Mouse (Mus musculus) liver, embryonic 14.5 days (tissue): ENCODE measurements around the gene Cphx3. TPM values are rescaled to one million over a fixed set of nuclear protein-coding genes. Genes with fewer than 3 reads are reported as not detected.
"Not testable (repeated sequence)": the region's sequence is repeated elsewhere in the genome, so short reads cannot be mapped to it uniquely, and the experiment has no call there.

Experiments used
- ATAC-seq: fragments of 200-750 bp; cut with Nextera tagmentation; 2 replicates; pipeline ENCODE4 v1.8.0; 2017; ENCODE audit warnings: moderate number of reproducible peaks, mild to moderate bottlenecking, moderate library complexity; ENCODE audit not compliant: insufficient read depth
- DNase-seq, 3 experiments: peaks; one replicate each; pipeline ENCODE4 v3.0.0-alpha.2; 2012 to 2013; ENCODE audit warnings: low read depth in 3 of 3, low spot score in 3 of 3
- H3K27ac ChIP-seq: fragments of 300-500 bp; sonication (generic); 2 replicates; pipeline ENCODE4 v1.5.1; 2014; ENCODE audit warnings: moderate library complexity, mild to moderate bottlenecking, control low read depth, inconsistent platforms
- H3K27me3 ChIP-seq: fragments of 300-500 bp; sonication (generic); 2 replicates; pipeline ENCODE4 v1.6.1; 2014; ENCODE audit warnings: mild to moderate bottlenecking, low read length, moderate library complexity; ENCODE audit not compliant: control insufficient read depth, insufficient read depth
- H3K36me3 ChIP-seq: fragments of 300-500 bp; sonication (generic); replicated peaks from 2 replicates; pipeline ENCODE4 v1.6.1; 2014; ENCODE audit warnings: low read depth; ENCODE audit not compliant: control insufficient read depth, insufficient read depth
- H3K4me1 ChIP-seq, 2 experiments: fragments of 200-500 bp in 1 of 2; fragments of 300-500 bp in 1 of 2; sonication (generic) in 1 of 2; replicated peaks; 2 replicates each; pipeline ENCODE4 v1.6.1; 2012 to 2014; ENCODE audit warnings: antibody characterized with exemption in 1 of 2, inconsistent platforms in 1 of 2, low read length in 1 of 2; ENCODE audit not compliant: control insufficient read depth in 2 of 2, insufficient read depth in 2 of 2
- H3K4me2 ChIP-seq: fragments of 300-500 bp; sonication (generic); 2 replicates; pipeline ENCODE4 v1.6.1; 2014; ENCODE audit warnings: low read depth, mild to moderate bottlenecking, control low read depth, moderate library complexity
- H3K4me3 ChIP-seq, 2 experiments: fragments of 200-500 bp in 1 of 2; fragments of 300-500 bp in 1 of 2; sonication (generic) in 1 of 2; 2 replicates each; pipeline ENCODE4 v1.5.1; 2012 to 2014; ENCODE audit warnings: low read depth in 2 of 2, low read length in 2 of 2, mild to moderate bottlenecking in 2 of 2, control low read depth in 1 of 2, inconsistent platforms in 1 of 2, moderate library complexity in 1 of 2; ENCODE audit not compliant: insufficient read depth in 1 of 2
- H3K9ac ChIP-seq: fragments of 300-500 bp; sonication (generic); replicated peaks from 2 replicates; pipeline ENCODE4 v1.6.1; 2014; ENCODE audit warnings: mild to moderate bottlenecking, control low read depth, moderate library complexity
- H3K9me3 ChIP-seq: fragments of 300-500 bp; sonication (generic); 2 replicates; pipeline ENCODE4 v1.6.1; 2016; ENCODE audit warnings: low read length, mixed read lengths; ENCODE audit not compliant: control insufficient read depth
- WGBS: fragments of 180-500 bp; shearing (Covaris S2); extraction: QIAGEN DNeasy Blood & Tissue Kit; methylation state at CpG from one replicate; pipeline ENCODE4 v1.1.7; 2014; ENCODE audit not compliant: insufficient replicate concordance; 5-methylcytosine and 5-hydroxymethylcytosine counted together
- polyA plus RNA-seq, 2 experiments: library from polyadenylated mRNA; depleted of rRNA in 1 of 2; stranded (reverse) in 1 of 2; unstranded in 1 of 2; fragments of >200 nt; fragmentation: Nextera tagmentation in 1 of 2; extraction: Ambion mirVana in 1 of 2; gene quantifications; 2 replicates each; pipeline versions ENCODE4 v1.2.1 to v1.2.3; 2012 to 2014

Cphx3 gene
- not detected in 2 replicates for polyA plus RNA-seq (2012; rRNA removed)
- polyA plus RNA-seq (2014; fragmentation: Nextera tagmentation; extraction: Ambion mirVana) = not detected in 2 replicates

DNA sequence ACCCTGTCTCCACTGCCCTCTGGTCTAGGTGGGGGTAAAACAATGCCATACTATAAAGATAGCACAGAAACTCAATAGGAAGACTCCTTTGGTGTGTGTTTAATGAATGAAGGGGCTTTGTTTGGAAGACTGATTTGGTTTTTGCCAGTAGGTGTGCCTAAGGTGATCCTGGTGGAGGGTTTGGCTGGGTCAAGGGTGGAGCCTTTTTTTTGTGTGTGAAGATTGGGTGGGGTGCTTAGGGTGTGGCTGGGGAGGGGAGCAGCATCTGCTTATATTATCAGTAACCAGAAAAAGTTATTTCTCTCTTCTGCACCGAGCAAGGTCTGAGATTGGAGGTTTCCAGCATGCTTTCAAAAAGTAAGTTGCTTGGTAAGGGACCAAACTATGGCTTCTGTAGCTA is at the start of gene Cphx3:
Gene Cphx3, plus strand, starts transcription at position 301 of the 400 bp plus-strand sequence.
- not testable (repeated sequence) for H3K9ac ChIP-seq, H3K4me2 ChIP-seq, H3K36me3 ChIP-seq, H3K9me3 ChIP-seq, H3K27ac ChIP-seq, H3K27me3 ChIP-seq, ATAC-seq, DNase-seq, H3K4me3 ChIP-seq, H3K4me1 ChIP-seq
- no CpG with 5 or more reads among the region's 1 CpGs for WGBS

DNA sequence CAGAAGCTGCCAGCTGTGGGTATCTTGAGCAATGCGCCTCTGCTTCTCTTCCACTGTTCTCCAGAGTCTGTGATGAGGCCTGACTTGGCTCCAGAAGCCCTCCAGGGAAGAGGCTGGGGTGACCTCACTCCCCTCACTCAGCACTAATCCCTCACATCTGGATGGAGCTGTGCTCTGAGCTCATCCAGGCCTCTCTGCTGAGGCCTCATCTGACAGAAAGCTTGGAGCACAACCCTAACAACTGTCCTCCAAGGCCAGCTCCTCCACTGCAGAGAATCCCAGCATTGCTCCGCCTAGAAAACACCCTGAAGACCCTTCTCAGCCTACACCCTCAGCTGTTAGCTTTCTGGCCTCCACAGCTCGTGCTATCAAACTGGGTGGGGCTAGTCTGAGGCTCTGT is 47.7 kb upstream of the Cphx3 start:
- H3K27me3 ChIP-seq, H3K9me3 ChIP-seq, H3K27ac ChIP-seq, H3K4me1 ChIP-seq, H3K4me2 ChIP-seq, H3K9ac ChIP-seq, H3K4me3 ChIP-seq, H3K36me3 ChIP-seq, ATAC-seq, DNase-seq: not testable (repeated sequence)
- WGBS = no CpG with 5 or more reads among the region's 3 CpGs

DNA sequence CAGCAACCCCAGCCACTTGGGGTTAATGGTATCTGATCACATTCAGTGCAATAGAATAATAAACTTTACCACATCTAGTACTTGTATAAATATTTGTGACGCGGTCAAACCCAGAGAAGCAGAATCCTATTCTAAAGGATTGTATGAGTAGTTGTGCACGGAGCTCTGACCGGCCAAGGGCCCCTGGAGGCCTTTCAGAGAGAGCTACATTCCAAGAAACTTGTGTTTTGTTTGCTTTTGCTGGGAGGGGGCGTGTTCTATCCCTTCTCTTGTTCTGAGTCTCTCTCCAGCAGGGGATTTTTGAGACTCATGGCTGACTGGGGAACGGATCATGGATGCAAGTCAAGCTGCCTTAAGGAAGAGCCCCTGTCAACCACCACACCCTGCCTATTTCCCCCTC is 46.7 kb upstream of the Cphx3 start:
- not testable (repeated sequence) for H3K27ac ChIP-seq, ATAC-seq, H3K4me2 ChIP-seq, DNase-seq, H3K36me3 ChIP-seq, H3K4me3 ChIP-seq, H3K27me3 ChIP-seq, H3K4me1 ChIP-seq, H3K9ac ChIP-seq, H3K9me3 ChIP-seq
- no CpG with 5 or more reads among the region's 6 CpGs for WGBS

DNA sequence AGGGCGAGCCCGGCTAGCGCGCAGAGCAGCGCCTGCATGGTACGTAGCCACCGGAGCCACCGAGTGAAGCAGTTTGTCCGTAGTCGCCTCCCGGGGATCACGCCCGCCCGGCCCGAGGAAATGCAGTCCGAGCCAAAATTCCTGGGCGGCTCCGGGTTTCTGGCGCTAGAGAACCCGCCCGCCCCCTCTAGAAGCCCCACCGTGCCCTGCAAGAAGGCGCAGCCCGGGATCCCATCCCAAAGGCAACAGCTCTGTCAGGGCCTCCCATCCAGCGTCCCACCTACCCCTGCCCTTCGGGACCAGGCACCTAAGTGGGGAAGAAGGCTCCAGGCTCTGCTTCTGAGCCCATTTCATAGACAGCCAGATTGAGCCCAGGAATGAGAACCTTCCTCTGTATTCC is 39.5 kb upstream of the Cphx3 start, which contains the start of gene Gm9780:
Gene Gm9780, minus strand, starts transcription at position 101 of the 400 bp plus-strand sequence.
- not testable (repeated sequence) for H3K4me3 ChIP-seq, H3K36me3 ChIP-seq, H3K27ac ChIP-seq, H3K9me3 ChIP-seq, H3K27me3 ChIP-seq, H3K4me1 ChIP-seq, H3K9ac ChIP-seq, ATAC-seq, DNase-seq, H3K4me2 ChIP-seq
- no CpG with 5 or more reads among the region's 26 CpGs for WGBS

DNA sequence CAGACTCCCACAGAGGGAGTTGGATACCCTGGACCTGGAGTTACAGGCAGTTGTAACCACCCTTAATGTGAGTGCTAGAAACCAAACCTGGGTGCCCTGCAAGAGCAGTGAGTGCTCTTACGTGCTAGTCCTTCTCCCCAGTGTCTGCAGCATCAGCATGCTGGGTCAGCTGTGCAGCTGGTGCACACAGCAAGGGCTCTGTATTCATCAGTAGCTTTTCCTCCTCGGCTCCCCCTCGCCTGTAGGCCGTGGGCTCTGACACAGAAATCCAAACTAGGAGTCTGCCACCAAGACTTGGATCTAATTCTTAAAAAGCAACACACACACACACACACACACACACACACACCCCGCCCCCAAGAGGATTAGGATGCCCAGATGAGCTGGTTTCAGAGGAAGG is 37.1 kb upstream of the Cphx3 start:
- not testable (repeated sequence) for H3K4me3 ChIP-seq, H3K4me2 ChIP-seq, H3K36me3 ChIP-seq, H3K27ac ChIP-seq, H3K27me3 ChIP-seq, DNase-seq, ATAC-seq, H3K9ac ChIP-seq, H3K9me3 ChIP-seq, H3K4me1 ChIP-seq
- WGBS = no CpG with 5 or more reads among the region's 5 CpGs

DNA sequence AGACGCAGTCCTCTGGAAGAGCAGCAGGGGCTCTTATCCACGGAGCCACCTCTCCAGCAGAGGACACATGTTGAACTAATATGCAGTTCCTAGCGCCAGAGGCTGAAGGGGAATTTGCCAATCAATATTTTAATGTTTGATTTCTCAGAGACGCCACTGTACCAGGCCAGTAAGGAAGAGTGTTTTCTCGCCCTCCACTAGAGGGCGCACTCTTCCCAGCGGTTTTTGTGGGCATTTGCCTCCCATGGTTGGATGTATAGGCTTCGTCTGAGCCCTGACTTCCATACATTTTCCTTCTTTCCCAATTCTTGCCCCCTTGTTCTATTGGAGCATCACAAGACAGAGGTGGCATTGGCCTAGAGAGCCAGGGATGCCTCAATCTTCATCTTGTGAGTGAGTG is 35.1 kb upstream of the Cphx3 start:
- H3K4me2 ChIP-seq, H3K4me1 ChIP-seq, H3K9ac ChIP-seq, DNase-seq, H3K9me3 ChIP-seq, H3K36me3 ChIP-seq, ATAC-seq, H3K27ac ChIP-seq, H3K27me3 ChIP-seq, H3K4me3 ChIP-seq: not testable (repeated sequence)
- no CpG with 5 or more reads among the region's 8 CpGs for WGBS

DNA sequence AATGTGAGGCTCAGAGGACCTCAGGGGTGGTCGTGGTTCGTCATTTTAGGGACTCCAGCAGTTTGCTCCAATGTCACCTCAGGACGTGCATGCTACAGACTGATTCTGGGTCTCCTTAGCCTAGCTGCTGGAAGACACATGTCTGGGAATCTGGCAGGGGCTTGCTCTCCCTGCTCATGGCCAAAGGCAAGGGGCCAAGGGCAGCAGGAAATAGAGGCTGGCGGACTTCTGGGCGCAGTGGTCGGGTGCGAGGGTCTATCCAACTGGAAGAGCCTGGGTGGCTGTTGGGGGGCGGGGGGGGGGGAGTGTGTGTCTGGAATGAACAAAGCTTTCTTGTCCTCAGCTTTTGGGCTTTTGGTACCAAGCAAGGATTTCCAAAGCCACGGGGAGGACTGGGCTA is 33.3 kb upstream of the Cphx3 start:
- not testable (repeated sequence) for H3K27ac ChIP-seq, ATAC-seq, H3K4me3 ChIP-seq, H3K4me1 ChIP-seq, DNase-seq, H3K27me3 ChIP-seq, H3K9ac ChIP-seq, H3K9me3 ChIP-seq, H3K36me3 ChIP-seq, H3K4me2 ChIP-seq
- no CpG with 5 or more reads among the region's 9 CpGs for WGBS

DNA sequence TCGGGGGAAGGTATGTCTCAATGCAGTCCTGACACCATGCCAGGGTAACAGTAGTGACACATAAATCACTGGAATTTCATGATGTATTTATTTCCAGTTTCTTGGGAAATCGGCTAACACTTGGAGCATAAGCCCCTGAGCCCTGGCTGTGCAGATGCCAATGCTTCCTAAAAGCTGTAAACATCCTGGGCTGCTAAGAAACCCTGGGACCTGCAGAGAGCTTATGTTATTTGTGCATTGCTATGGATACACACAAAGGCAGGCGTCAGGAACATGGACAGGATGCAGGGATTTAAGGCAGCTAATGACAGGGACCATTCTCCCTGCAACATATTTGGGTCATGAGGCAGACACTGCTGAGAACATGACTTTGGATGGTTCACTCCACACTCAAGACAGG is 23.9 kb upstream of the Cphx3 start:
- not testable (repeated sequence) for H3K9ac ChIP-seq, H3K36me3 ChIP-seq, H3K27ac ChIP-seq, H3K27me3 ChIP-seq, H3K4me1 ChIP-seq, ATAC-seq, H3K9me3 ChIP-seq, DNase-seq, H3K4me3 ChIP-seq, H3K4me2 ChIP-seq
- no CpG with 5 or more reads among the region's 3 CpGs for WGBS
